Comparison of ENCODE assay signal across 18 mouse cellular contexts in the genomic region with DNA sequence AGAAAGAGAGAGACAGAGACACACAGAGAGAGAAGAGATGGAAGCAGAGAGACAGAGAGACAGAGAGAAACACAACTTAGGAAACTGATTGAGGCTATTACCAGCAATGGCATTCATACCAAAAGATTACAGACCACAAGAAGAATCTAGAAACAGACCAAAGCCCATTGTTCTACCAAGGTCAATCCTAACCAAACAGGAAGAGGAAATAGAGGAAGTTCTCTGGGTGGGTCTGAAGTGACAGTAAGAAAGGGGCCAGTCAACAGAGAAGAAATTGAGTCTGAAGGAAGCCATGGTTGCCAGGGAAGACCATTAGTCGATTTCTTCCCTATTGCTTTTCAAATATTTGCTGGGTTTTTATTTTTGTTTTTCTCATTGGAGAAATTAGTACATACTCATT.
DNase-seq lines count a peak whose midpoint lies in the region; ATAC-seq and TF ChIP-seq lines count a peak whose summit lies in the region.
"Had no signal": no experiment of that assay in that cellular context is flagged by ENCODE, and none has a peak within 500 bp of the region (broad histone marks: within the 10 kb centered on the region; RNA-seq: fewer than 3 reads in every experiment).

No protein-coding gene starts in this region.

- H3K9me3 ChIP-seq in heart, postnatal 0 days (replicated peaks; ENCODE audit: control insufficient read depth, low read length): no peaks in the 10 kb centered on the region
- no peaks in the 10 kb centered on the region for H3K9me3 ChIP-seq in stomach, postnatal 0 days (ENCODE audit: control insufficient read depth, low read length)
- H3K9me3 ChIP-seq: forebrain, embryonic 12.5 days; heart, embryonic 10.5 days; limb, embryonic 13.5 days; midbrain, embryonic 13.5 days; neural tube, embryonic 15.5 days; stomach, embryonic 15.5 days had no signal

- H3K4me1 ChIP-seq in heart, postnatal 0 days (ENCODE audit: control insufficient read depth, insufficient read depth): no peaks in the 10 kb centered on the region
- H3K4me1 ChIP-seq in stomach, postnatal 0 days (replicated peaks; ENCODE audit: control insufficient read depth, insufficient read depth): no peaks in the 10 kb centered on the region
- H3K4me1 ChIP-seq: forebrain, embryonic 12.5 days; limb, embryonic 13.5 days; midbrain, embryonic 13.5 days; neural tube, embryonic 15.5 days; stomach, embryonic 15.5 days had no signal

- no peak for ATAC-seq in heart, postnatal 0 days (ENCODE audit: insufficient read depth, low read depth)
- ATAC-seq in common myeloid progenitor, adult 5-6 weeks (replicated peaks; ENCODE audit: low read depth, poor library complexity, severe bottlenecking): peak; percentile 56
- ATAC-seq in stomach, postnatal 0 days (ENCODE audit: low FRiP score, low TSS enrichment): no peak
- ATAC-seq: midbrain, embryonic 13.5 days had no signal

- no peak overlapping the region for H3K4me2 ChIP-seq in heart, postnatal 0 days (ENCODE audit: low read depth, low read length)
- H3K4me2 ChIP-seq in stomach, postnatal 0 days (replicated peaks; ENCODE audit: low read depth): no peak overlapping the region
- H3K4me2 ChIP-seq: forebrain, embryonic 12.5 days; limb, embryonic 13.5 days; midbrain, embryonic 13.5 days; neural tube, embryonic 15.5 days; stomach, embryonic 15.5 days had no signal

- TF ChIP-seq EP300 in heart, postnatal 0 days (IDR thresholded peaks at IDR 0.05; ENCODE audit: low read depth): no peak
- TF ChIP-seq EP300 in stomach, postnatal 0 days (optimal IDR thresholded peaks at IDR 0.05): no peak

- DNase-seq in heart, postnatal 0 days (ENCODE audit: low spot score): peak; percentile 40
- no peak for DNase-seq in heart, postnatal 4 days
- peak; percentile 21 for DNase-seq in lung, postnatal 36 days
- no peak for DNase-seq in lung, postnatal 10 days
- DNase-seq in splenic B cell, adult 2 months (ENCODE audit: low read depth, low spot score): peak; percentile 20
- no peak for DNase-seq in stomach, postnatal 0 days (ENCODE audit: low spot score)
- DNase-seq in left cerebral cortex, adult 9 months (ENCODE audit: low spot score in 2 of 2): no peak
- DNase-seq: cerebellum, adult 8-10 months; right cerebral cortex, postnatal 14 days; thymus, adult 2 months had no signal

- 65% methylated on average over 1 of the region's 1 CpGs for WGBS in heart, postnatal 0 days
- WGBS in stomach, postnatal 0 days: 82% methylated on average over 1 of the region's 1 CpGs

- no peak overlapping the region for H3K9ac ChIP-seq in heart, postnatal 0 days (replicated peaks; ENCODE audit: low read depth, low read length)
- no peak overlapping the region for H3K9ac ChIP-seq in stomach, postnatal 0 days (ENCODE audit: low read length)
- H3K9ac ChIP-seq: forebrain, embryonic 12.5 days; limb, embryonic 13.5 days; liver, embryonic 14.5 days; midbrain, embryonic 13.5 days; neural tube, embryonic 15.5 days; stomach, embryonic 15.5 days had no signal

- no peak overlapping the region for H3K4me3 ChIP-seq in heart, postnatal 0 days (ENCODE audit: low read depth, low read length)
- H3K4me3 ChIP-seq in stomach, postnatal 0 days (ENCODE audit: low read depth, low read length): no peak overlapping the region
- H3K4me3 ChIP-seq: forebrain, embryonic 12.5 days; heart, embryonic 10.5 days; limb, embryonic 13.5 days; midbrain, embryonic 13.5 days; neural tube, embryonic 15.5 days; stomach, embryonic 15.5 days had no signal

- H3K36me3 ChIP-seq in heart, postnatal 0 days (replicated peaks; ENCODE audit: control insufficient read depth, insufficient read depth, low read length): no peaks in the 10 kb centered on the region
- H3K36me3 ChIP-seq in splenic B cell, adult 2 months (ENCODE audit: control insufficient read depth, insufficient read depth, low read length, poor library complexity, severe bottlenecking): no peaks in the 10 kb centered on the region
- no peaks in the 10 kb centered on the region for H3K36me3 ChIP-seq in stomach, postnatal 0 days (ENCODE audit: control insufficient read depth, insufficient read depth, low read length)
- H3K36me3 ChIP-seq: forebrain, embryonic 12.5 days; heart, embryonic 10.5 days; limb, embryonic 13.5 days; midbrain, embryonic 13.5 days; neural tube, embryonic 15.5 days; stomach, embryonic 15.5 days had no signal

- no peak for TF ChIP-seq CTCF in heart, postnatal 0 days (IDR thresholded peaks at IDR 0.05; ENCODE audit: low read depth)
- TF ChIP-seq CTCF in stomach, postnatal 0 days (IDR thresholded peaks at IDR 0.05; ENCODE audit: low read depth): no peak

- H3K27me3 ChIP-seq in heart, postnatal 0 days (ENCODE audit: control insufficient read depth, insufficient read depth, low read length): no peaks in the 10 kb centered on the region
- H3K27me3 ChIP-seq in splenic B cell, adult 2 months (ENCODE audit: control insufficient read depth, insufficient read depth, low read length, poor library complexity, severe bottlenecking): no peaks in the 10 kb centered on the region
- no peaks in the 10 kb centered on the region for H3K27me3 ChIP-seq in stomach, postnatal 0 days (ENCODE audit: control insufficient read depth, insufficient read depth, low read length)
- H3K27me3 ChIP-seq: forebrain, embryonic 12.5 days; limb, embryonic 13.5 days; midbrain, embryonic 13.5 days; neural tube, embryonic 15.5 days; stomach, embryonic 15.5 days had no signal

- H3K27ac ChIP-seq in heart, postnatal 0 days (ENCODE audit: low read depth): no peak overlapping the region
- H3K27ac ChIP-seq in stomach, postnatal 0 days (replicated peaks): no peak overlapping the region
- H3K27ac ChIP-seq: forebrain, embryonic 12.5 days; heart, embryonic 10.5 days; limb, embryonic 13.5 days; liver, embryonic 14.5 days; midbrain, embryonic 13.5 days; neural tube, embryonic 15.5 days; stomach, embryonic 15.5 days had no signal

Comparison
In these comparisons a context has a peak if more than half of its experiments do, and no peak if none do; other contexts are left out.
1. DNase-seq: peak in heart, postnatal 0 days (single experiment), lung, postnatal 36 days (single experiment) and splenic B cell, adult 2 months (single experiment); none in heart, postnatal 4 days (single experiment), lung, postnatal 10 days (single experiment), stomach, postnatal 0 days (single experiment) and left cerebral cortex, adult 9 months (0 of 2).